Mouse (Mus musculus): ENCODE measurements around the gene Pts.
A peak's percentile ranks its signal among the peaks of the same experiment; 100 is the strongest.

- TF ChIP-seq TCF12 (IDR thresholded peaks at IDR 0.05; ENCODE audit: insufficient read depth, poor library complexity, severe bottlenecking), result no peak
- no peak for TF ChIP-seq TCF3 (IDR thresholded peaks at IDR 0.05; ENCODE audit: insufficient read length, low read depth)
- no peak for TF ChIP-seq E2F4 (IDR thresholded peaks at IDR 0.05; ENCODE audit: insufficient read depth)
- no peak for TF ChIP-seq POLR2A (IDR thresholded peaks at IDR 0.05; ENCODE audit: insufficient read length, low read depth)
- no peak for TF ChIP-seq MAX (IDR thresholded peaks at IDR 0.05; ENCODE audit: low read depth)
- TF ChIP-seq USF1 (IDR thresholded peaks at IDR 0.05; ENCODE audit: low read depth), result no peak
- TF ChIP-seq POLR2AphosphoS2 (IDR thresholded peaks at IDR 0.05; ENCODE audit: insufficient read length, low read depth), result no peak
- peak in 1 of 3 experiments; percentile 24 for TF ChIP-seq MYOG (IDR thresholded peaks at IDR 0.05; ENCODE audit: control insufficient read depth in 1 of 3, insufficient read depth in 1 of 3, insufficient read length in 2 of 3, low read depth in 2 of 3)
- no peak for TF ChIP-seq MYOD1 (IDR thresholded peaks at IDR 0.05; ENCODE audit: control insufficient read depth in 1 of 3, insufficient read length in 2 of 3, low read depth in 2 of 3)
Measured at GRCm38 (mm10) chr9:50497076-50497475, 31.4 kb downstream of the Pts start.

Measured in myocyte (in vitro differentiated cells).